Mouse (Mus musculus) hindbrain, embryonic 11.5 days (tissue): ENCODE results near the gene Hfe. TPM values are rescaled to one million over a fixed set of nuclear protein-coding genes. Genes with fewer than 3 reads are reported as not detected.
A peak's percentile ranks its signal among the peaks of the same experiment; 100 is the strongest.

Source experiments
- ATAC-seq: fragments of 200-750 bp; cut with Nextera tagmentation; 2 replicates; pipeline ENCODE4 v1.8.0; 2017; ENCODE audit warnings: mild to moderate bottlenecking, moderate TSS enrichment, moderate library complexity; ENCODE audit not compliant: low FRiP score
- DNase-seq: peaks from one replicate; pipeline ENCODE4 v3.0.0-alpha.2; 2015; ENCODE audit warnings: low spot score
- H3K27ac ChIP-seq: fragments of 300-500 bp; sonication (generic); 2 replicates; pipeline ENCODE4 v1.5.1; 2014; ENCODE audit warnings: mild to moderate bottlenecking, low read depth, low read length
- H3K27me3 ChIP-seq: fragments of 300-500 bp; sonication (generic); 2 replicates; pipeline ENCODE4 v1.6.1; 2014; ENCODE audit warnings: mild to moderate bottlenecking, low read length, moderate library complexity, mixed read lengths; ENCODE audit not compliant: control insufficient read depth, insufficient read depth
- H3K36me3 ChIP-seq: fragments of 300-500 bp; sonication (generic); 2 replicates; pipeline ENCODE4 v1.6.1; 2014; ENCODE audit warnings: mild to moderate bottlenecking, low read length, moderate library complexity, mixed read lengths; ENCODE audit not compliant: control insufficient read depth, insufficient read depth
- H3K4me1 ChIP-seq: fragments of 300-500 bp; sonication (generic); replicated peaks from 2 replicates; pipeline ENCODE4 v1.6.1; 2014; ENCODE audit warnings: low read length, mixed read lengths; ENCODE audit not compliant: control insufficient read depth, insufficient read depth
- H3K4me2 ChIP-seq: fragments of 300-500 bp; sonication (generic); replicated peaks from 2 replicates; pipeline ENCODE4 v1.6.1; 2014; ENCODE audit warnings: mild to moderate bottlenecking, low read depth, low read length
- H3K4me3 ChIP-seq: fragments of 300-500 bp; sonication (generic); 2 replicates; pipeline ENCODE4 v1.5.1; 2014; ENCODE audit warnings: low read depth, low read length
- H3K9ac ChIP-seq: fragments of 300-500 bp; sonication (generic); 2 replicates; pipeline ENCODE4 v1.6.1; 2014; ENCODE audit warnings: low read depth, low read length
- H3K9me3 ChIP-seq: fragments of 300-500 bp; sonication (generic); 2 replicates; pipeline ENCODE4 v1.6.1; 2016; ENCODE audit warnings: low read length; ENCODE audit not compliant: control insufficient read depth
- WGBS: fragments of 180-500 bp; shearing (Covaris S2); extraction: QIAGEN DNeasy Blood & Tissue Kit; methylation state at CpG from one replicate; pipeline ENCODE4 v1.1.7; 2014; 5-methylcytosine and 5-hydroxymethylcytosine counted together
- polyA plus RNA-seq: library from polyadenylated mRNA; unstranded; fragments of >200 nt; fragmentation: Nextera tagmentation; extraction: Ambion mirVana; gene quantifications from 2 replicates; pipeline ENCODE4 v1.2.1, GENCODE M21; 2014

Hfe gene
- 3.4 and 4.2 TPM in 2 replicates for polyA plus RNA-seq

GRCm38 (mm10) chr13:23710374-23711089, at the start of gene Hfe:
Gene Hfe (minus strand): TSS chr13:23710854.
- ATAC-seq = no peak; the same call in 1 of the 2 replicates
- H3K9ac ChIP-seq = peak within 1 kb of the TSS; percentile 16
- peaks cover 3% of the 10 kb centered on the region; the same call in 1 of the 2 replicates for H3K4me1 ChIP-seq
- H3K36me3 ChIP-seq = no peaks in the 10 kb centered on the region
- no peaks in the 10 kb centered on the region for H3K9me3 ChIP-seq
- H3K27ac ChIP-seq = no peak within 1 kb of the TSS
- H3K4me3 ChIP-seq = peak within 1 kb of the TSS; percentile 22
- DNase-seq = peak; percentile 57
- peak within 1 kb of the TSS; percentile 57 for H3K4me2 ChIP-seq
- no peaks in the 10 kb centered on the region for H3K27me3 ChIP-seq
- WGBS = 2% methylated on average over 17 of the region's 17 CpGs

DNA sequence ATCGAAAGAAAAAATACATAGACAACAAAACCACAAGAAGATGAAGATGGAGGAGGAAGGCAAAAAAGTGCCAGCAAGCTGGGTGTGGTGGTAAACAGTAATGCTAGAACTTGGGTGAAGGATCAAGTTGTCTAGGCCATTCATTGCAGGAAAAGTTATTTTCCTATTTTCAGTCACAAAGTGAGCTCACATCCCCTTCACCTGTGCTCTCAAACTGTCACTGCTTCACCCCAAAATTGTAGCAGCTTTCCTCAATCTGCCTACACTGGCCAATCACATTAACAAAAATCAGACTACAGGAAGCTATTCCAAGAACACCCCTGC, 49.2 kb upstream of the Hfe start:
- DNase-seq (no peak), ATAC-seq (no peak)
- no peaks in the 10 kb centered on the region for H3K36me3 ChIP-seq
- H3K4me1 ChIP-seq = peaks cover 8% of the 10 kb centered on the region; the same call in 1 of the 2 replicates
- H3K27me3 ChIP-seq = no peaks in the 10 kb centered on the region
- peak overlapping the region; percentile 13 for H3K4me3 ChIP-seq
- no peaks in the 10 kb centered on the region for H3K9me3 ChIP-seq
- H3K4me2 ChIP-seq = peak overlapping the region; percentile 46
- no peak overlapping the region for H3K9ac ChIP-seq
- H3K27ac ChIP-seq = peak overlapping the region; percentile 83
- WGBS = 72% methylated on average over 1 of the region's 1 CpGs

DNA sequence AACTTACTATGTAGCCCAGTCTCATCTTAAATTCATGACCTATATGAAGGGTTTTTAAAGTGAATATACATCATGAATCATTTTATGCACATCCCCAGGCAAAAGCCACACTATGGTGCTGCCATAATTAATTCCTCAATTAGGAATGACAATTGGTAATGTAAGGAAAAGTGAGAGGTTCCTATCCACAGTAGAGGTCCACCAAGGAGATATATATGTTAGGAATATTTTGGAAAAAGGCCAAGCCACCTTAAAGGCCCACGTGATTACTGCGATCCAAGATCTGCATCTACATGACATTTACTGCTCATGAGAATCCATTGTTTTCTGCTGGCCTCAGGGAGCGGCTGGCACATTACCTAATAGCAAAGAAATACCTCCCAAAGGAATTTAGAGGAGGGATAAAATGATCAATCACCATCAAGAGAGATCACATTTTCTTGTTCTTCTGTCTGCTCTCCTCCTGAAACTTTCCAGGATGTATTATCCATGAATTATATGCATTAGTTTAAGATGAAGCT, 48.7 kb upstream of the Hfe start:
- no peak for DNase-seq
- Histone ChIP-seq H3K9me3 (no peaks in the 10 kb centered on the region), H3K27me3 (no peaks in the 10 kb centered on the region), H3K36me3 (no peaks in the 10 kb centered on the region), H3K4me3 (no peak overlapping the region), H3K9ac (no peak overlapping the region), H3K4me2 (no peak overlapping the region), H3K27ac (no peak overlapping the region), H3K4me1 (peaks cover 7% of the 10 kb centered on the region; the same call in 1 of the 2 replicates)
- no peak for ATAC-seq
- WGBS = 69% methylated on average over 3 of the region's 3 CpGs

GRCm38 (mm10) chr13:23757921-23758320, 47.3 kb upstream of the Hfe start:
- H3K36me3 ChIP-seq = no peaks in the 10 kb centered on the region
- H3K27me3 ChIP-seq = no peaks in the 10 kb centered on the region
- H3K4me3 ChIP-seq = no peak overlapping the region
- no peak for ATAC-seq
- no peak for DNase-seq
- H3K4me2 ChIP-seq = no peak overlapping the region
- H3K27ac ChIP-seq = no peak overlapping the region
- H3K9ac ChIP-seq = no peak overlapping the region
- H3K9me3 ChIP-seq = no peaks in the 10 kb centered on the region
- WGBS = 63% methylated on average over 3 of the region's 3 CpGs
- H3K4me1 ChIP-seq = peaks cover 5% of the 10 kb centered on the region; the same call in 1 of the 2 replicates

DNA sequence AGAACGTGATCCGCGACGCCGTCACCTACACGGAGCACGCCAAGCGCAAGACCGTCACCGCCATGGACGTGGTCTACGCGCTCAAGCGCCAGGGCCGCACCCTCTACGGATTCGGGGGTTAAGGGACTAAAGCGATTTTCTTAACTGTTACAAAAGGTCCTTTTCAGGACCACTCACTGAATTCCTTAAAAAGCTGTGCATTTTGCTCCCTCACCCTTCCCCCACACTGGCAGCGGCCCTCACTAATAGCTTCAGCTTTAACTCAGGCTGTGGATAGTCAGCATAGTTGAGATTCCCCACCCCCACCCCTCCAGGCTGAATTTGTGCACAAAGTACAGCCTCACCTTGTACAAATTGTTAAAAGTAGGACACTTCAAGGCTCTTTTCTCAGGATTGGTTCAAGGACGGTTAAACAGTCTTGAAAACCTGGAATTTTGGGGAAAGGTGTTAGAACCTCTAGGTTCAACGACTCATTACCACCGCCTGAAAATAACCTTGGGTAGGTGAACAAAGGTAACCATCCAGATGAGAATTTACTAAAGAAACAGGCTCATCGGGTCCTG, 46.6 kb upstream of the Hfe start:
- no peaks in the 10 kb centered on the region for H3K27me3 ChIP-seq
- peak overlapping the region; percentile 82 for H3K27ac ChIP-seq
- peak overlapping the region; percentile 48 for H3K4me2 ChIP-seq
- WGBS = 3% methylated on average over 12 of the region's 23 CpGs
- H3K4me3 ChIP-seq = peak overlapping the region; percentile 32
- H3K9ac ChIP-seq = peak overlapping the region; percentile 53
- ATAC-seq (no peak), DNase-seq (peak; percentile 65)
- H3K36me3 ChIP-seq = no peaks in the 10 kb centered on the region
- no peaks in the 10 kb centered on the region for H3K9me3 ChIP-seq
- H3K4me1 ChIP-seq = peaks cover 5% of the 10 kb centered on the region; the same call in 1 of the 2 replicates

- under 1% methylated on average over 12 of the region's 22 CpGs for WGBS
- peak within 1 kb of the TSS; percentile 82 for H3K27ac ChIP-seq
- H3K4me2 ChIP-seq = peak within 1 kb of the TSS; percentile 48
- H3K9ac ChIP-seq = peak within 1 kb of the TSS; percentile 53
- ATAC-seq (peak; percentile 71), DNase-seq (peak; percentile 94)
- H3K36me3 ChIP-seq = no peaks in the 10 kb centered on the region
- H3K4me1 ChIP-seq = peaks cover 5% of the 10 kb centered on the region; the same call in 1 of the 2 replicates
- no peaks in the 10 kb centered on the region for H3K9me3 ChIP-seq
- H3K27me3 ChIP-seq = no peaks in the 10 kb centered on the region
- H3K4me3 ChIP-seq = peak within 1 kb of the TSS; percentile 32
Measured at GRCm38 (mm10) chr13:23756790-23757189, 46.1 kb upstream of the Hfe start, which contains the start of gene Hist1h4b. Gene Hist1h4b (plus strand): TSS chr13:23757013.

DNA sequence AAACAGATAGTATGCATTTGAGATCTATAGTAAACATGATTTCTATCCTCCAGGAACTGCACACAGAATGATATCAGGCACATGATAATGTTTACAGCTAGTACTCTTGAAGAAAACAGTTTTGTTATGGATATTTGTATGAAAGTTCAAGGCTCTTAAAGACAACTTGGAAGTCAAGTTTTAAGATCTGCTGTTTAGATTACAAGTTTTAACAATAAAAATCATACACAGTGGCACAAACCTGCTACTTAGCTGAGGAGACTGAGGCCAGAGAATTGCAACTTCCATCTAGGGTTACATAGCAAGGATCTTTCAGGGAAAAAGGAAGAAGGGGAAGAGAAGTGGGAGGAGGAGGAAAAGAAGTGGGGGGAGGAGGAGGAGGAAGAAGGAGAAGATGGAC, 44.3 kb upstream of the Hfe start:
- H3K36me3 ChIP-seq = no peaks in the 10 kb centered on the region
- H3K4me3 ChIP-seq = no peak overlapping the region
- no peak overlapping the region for H3K9ac ChIP-seq
- no peak overlapping the region for H3K4me2 ChIP-seq
- ATAC-seq (no peak), DNase-seq (no peak)
- no peak overlapping the region for H3K27ac ChIP-seq
- H3K4me1 ChIP-seq = peaks cover 5% of the 10 kb centered on the region; the same call in 1 of the 2 replicates
- H3K9me3 ChIP-seq = no peaks in the 10 kb centered on the region
- no peaks in the 10 kb centered on the region for H3K27me3 ChIP-seq

DNA sequence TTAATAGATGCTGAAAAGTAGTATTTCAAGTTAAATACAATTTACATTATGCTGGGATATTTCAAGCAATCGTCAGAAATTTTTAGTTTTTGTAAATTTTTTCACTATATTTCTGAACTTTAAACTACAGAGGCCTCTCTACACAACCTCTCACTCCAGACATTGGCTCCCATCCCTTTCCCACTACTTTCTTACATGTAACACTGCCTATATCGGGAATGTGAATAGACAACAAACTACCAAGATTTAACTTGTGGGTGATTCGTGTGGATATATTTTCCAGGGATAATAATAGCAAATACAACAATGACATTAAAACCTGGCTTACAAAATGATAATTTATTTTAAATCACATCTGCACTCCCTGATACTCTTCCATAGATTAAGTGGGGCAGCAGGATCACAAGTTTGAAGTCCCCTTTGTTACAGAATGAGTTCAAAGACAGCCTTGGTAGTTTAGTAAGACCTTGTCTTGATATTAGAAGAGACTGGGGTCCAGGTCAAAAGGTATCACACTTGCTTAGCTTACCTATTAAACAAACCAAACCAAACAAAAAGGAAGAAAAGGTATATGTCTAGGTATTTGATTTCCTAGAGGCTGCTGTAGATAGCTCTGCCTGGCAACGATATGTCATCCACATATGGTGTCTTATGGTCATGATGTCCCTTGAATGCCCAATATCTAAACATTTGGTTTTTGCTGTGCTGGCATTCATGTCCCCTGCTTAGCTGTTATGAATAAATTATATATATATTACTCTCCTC, 42.8 kb upstream of the Hfe start:
- Histone ChIP-seq H3K9me3 (no peaks in the 10 kb centered on the region), H3K4me3 (no peak overlapping the region; the same call in 1 of the 2 replicates), H3K27ac (peak overlapping the region; percentile 54; the same call in 1 of the 2 replicates), H3K4me1 (0 out of 2 replicates have a peak, but pooled peaks cover 3% of the 10 kb centered on the region), H3K4me2 (peak overlapping the region; percentile 39; the same call in 1 of the 2 replicates), H3K27me3 (no peaks in the 10 kb centered on the region), H3K9ac (no peak overlapping the region), H3K36me3 (no peaks in the 10 kb centered on the region)
- 65% methylated on average over 4 of the region's 4 CpGs for WGBS
- DNase-seq (no peak), ATAC-seq (no peak)
